Mouse (Mus musculus) hindbrain, embryonic 13.5 days (tissue): ENCODE results near the gene Kcnh8. TPM values are rescaled to one million over a fixed set of nuclear protein-coding genes. Genes with fewer than 3 reads are reported as not detected.

ENCODE experiments used
- ATAC-seq: fragments of 200-750 bp; cut with Nextera tagmentation; 2 replicates; pipeline ENCODE4 v1.8.0; 2017; ENCODE audit warnings: moderate TSS enrichment; ENCODE audit not compliant: low FRiP score
- H3K27ac ChIP-seq: fragments of 300-500 bp; sonication (generic); 2 replicates; pipeline ENCODE4 v1.5.1; 2015; ENCODE audit warnings: inconsistent platforms, mild to moderate bottlenecking, moderate library complexity
- H3K27me3 ChIP-seq: fragments of 300-500 bp; sonication (generic); 2 replicates; pipeline ENCODE4 v1.6.1; 2015; ENCODE audit warnings: mild to moderate bottlenecking, inconsistent platforms
- H3K36me3 ChIP-seq: fragments of 300-500 bp; sonication (generic); 2 replicates; pipeline ENCODE4 v1.6.1; 2015; ENCODE audit warnings: mild to moderate bottlenecking, inconsistent platforms
- H3K4me1 ChIP-seq: fragments of 300-500 bp; sonication (generic); replicated peaks from 2 replicates; pipeline ENCODE4 v1.6.1; 2015; ENCODE audit warnings: inconsistent platforms
- H3K4me2 ChIP-seq: fragments of 300-500 bp; sonication (generic); 2 replicates; pipeline ENCODE4 v1.6.1; 2015; ENCODE audit warnings: inconsistent platforms, mild to moderate bottlenecking, moderate library complexity
- H3K4me3 ChIP-seq: fragments of 300-500 bp; sonication (generic); 2 replicates; pipeline ENCODE4 v1.5.1; 2015; ENCODE audit warnings: mild to moderate bottlenecking, inconsistent platforms
- H3K9ac ChIP-seq: fragments of 300-500 bp; sonication (generic); 2 replicates; pipeline ENCODE4 v1.6.1; 2015; ENCODE audit warnings: mild to moderate bottlenecking, inconsistent platforms
- H3K9me3 ChIP-seq: fragments of 300-500 bp; sonication (generic); 2 replicates; pipeline ENCODE4 v1.6.1; 2016; ENCODE audit warnings: inconsistent platforms
- WGBS: fragments of 180-500 bp; shearing (Covaris S2); methylation state at CpG from one replicate; pipeline ENCODE4 v1.1.7; 2015; 5-methylcytosine and 5-hydroxymethylcytosine counted together
- polyA plus RNA-seq: library from polyadenylated mRNA; unstranded; fragments of >200 nt; fragmentation: Nextera tagmentation; extraction: Ambion mirVana; gene quantifications from 2 replicates; pipeline ENCODE4 v1.2.1, GENCODE M21; 2015

Kcnh8 gene
- polyA plus RNA-seq, 1 experiment from 2014 or later, result 5.3 TPM

- Histone ChIP-seq H3K4me1 (0 out of 2 replicates have a peak, but pooled peaks cover 4% of the 10 kb centered on the region), H3K27ac (no peak overlapping the region), H3K36me3 (no peaks in the 10 kb centered on the region), H3K4me2 (no peak overlapping the region), H3K4me3 (no peak overlapping the region), H3K9me3 (no peaks in the 10 kb centered on the region), H3K27me3 (no peaks in the 10 kb centered on the region), H3K9ac (no peak overlapping the region)
- no peak for ATAC-seq
These were observed 46.7 kb downstream of the Kcnh8 start for GRCm38 (mm10) chr17:52649186-52649585.

DNA sequence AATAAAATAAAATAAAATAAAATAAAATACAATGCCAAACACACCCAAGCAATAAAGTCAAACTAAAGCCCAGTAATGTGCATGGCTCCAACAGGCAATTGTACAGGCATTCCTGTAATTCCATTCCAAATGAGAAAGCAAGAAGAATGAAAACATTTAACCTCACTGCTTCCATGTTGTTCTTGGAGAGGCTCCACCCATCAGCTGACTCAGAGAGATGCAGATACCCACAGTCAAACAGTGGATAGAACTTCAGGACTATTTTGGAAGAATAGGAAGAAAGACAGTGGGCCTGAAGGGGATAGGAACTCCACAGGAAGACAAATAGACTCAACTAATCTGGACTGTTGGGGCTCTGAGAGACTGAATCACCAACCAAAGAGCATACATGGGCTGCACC lies 89.5 kb downstream of the Kcnh8 start:
- H3K9me3 ChIP-seq, result no peaks in the 10 kb centered on the region
- H3K36me3 ChIP-seq, result no peaks in the 10 kb centered on the region; the same call in 1 of the 2 replicates
- H3K4me1 ChIP-seq, result no peaks in the 10 kb centered on the region
- no peak overlapping the region for H3K27ac ChIP-seq
- no peak overlapping the region for H3K4me2 ChIP-seq
- ATAC-seq, result no peak
- H3K4me3 ChIP-seq, result no peak overlapping the region
- no peaks in the 10 kb centered on the region for H3K27me3 ChIP-seq
- H3K9ac ChIP-seq, result no peak overlapping the region

- H3K36me3 ChIP-seq, result no peaks in the 10 kb centered on the region
- no peak overlapping the region for H3K4me3 ChIP-seq
- H3K27me3 ChIP-seq, result no peaks in the 10 kb centered on the region
- no peak overlapping the region for H3K4me2 ChIP-seq
- 76% methylated on average over 3 of the region's 3 CpGs for WGBS
- H3K9me3 ChIP-seq, result no peaks in the 10 kb centered on the region
- no peak overlapping the region for H3K27ac ChIP-seq
- H3K4me1 ChIP-seq, result no peaks in the 10 kb centered on the region
- H3K9ac ChIP-seq, result no peak overlapping the region
- ATAC-seq, result no peak
These were observed 99.4 kb downstream of the Kcnh8 start for GRCm38 (mm10) chr17:52701944-52702343.

- peaks cover 4% of the 10 kb centered on the region; the same call in 1 of the 2 replicates for H3K4me1 ChIP-seq
- H3K4me2 ChIP-seq, result no peak overlapping the region
- no peak overlapping the region for H3K4me3 ChIP-seq
- H3K9me3 ChIP-seq, result no peaks in the 10 kb centered on the region
- no peak for ATAC-seq
- 4% methylated on average over 1 of the region's 1 CpGs for WGBS
- H3K9ac ChIP-seq, result no peak overlapping the region
- no peaks in the 10 kb centered on the region for H3K27me3 ChIP-seq
- H3K36me3 ChIP-seq, result no peaks in the 10 kb centered on the region
- H3K27ac ChIP-seq, result no peak overlapping the region
These were observed 109.8 kb downstream of the Kcnh8 start for GRCm38 (mm10) chr17:52712319-52712718.

DNA sequence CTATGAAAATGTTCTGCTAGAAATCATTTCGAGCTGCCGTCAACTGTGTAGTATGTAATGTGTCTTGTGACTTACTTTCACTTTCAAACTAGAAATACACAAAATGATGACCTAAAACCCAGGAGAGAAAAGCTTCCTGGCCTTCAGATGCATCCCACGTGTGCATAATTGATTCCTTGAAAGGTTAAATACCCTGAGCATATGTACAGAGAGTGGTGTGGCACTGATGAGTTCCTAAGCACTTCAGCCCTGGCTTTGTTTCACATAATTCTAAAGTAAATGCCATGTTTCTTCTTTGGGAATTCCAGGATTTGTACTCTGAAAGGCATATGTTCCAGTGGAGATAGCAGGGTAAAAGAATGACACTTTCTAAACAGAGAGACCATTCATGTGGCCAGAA lies 119.7 kb downstream of the Kcnh8 start:
- ATAC-seq, result no peak
- no peak overlapping the region for H3K9ac ChIP-seq
- H3K36me3 ChIP-seq, result no peaks in the 10 kb centered on the region
- no peak overlapping the region for H3K4me2 ChIP-seq
- H3K27me3 ChIP-seq, result no peaks in the 10 kb centered on the region
- H3K4me1 ChIP-seq, result no peaks in the 10 kb centered on the region
- H3K4me3 ChIP-seq, result no peak overlapping the region
- WGBS, result 74% methylated on average over 3 of the region's 3 CpGs
- no peaks in the 10 kb centered on the region for H3K9me3 ChIP-seq
- no peak overlapping the region for H3K27ac ChIP-seq

- no peaks in the 10 kb centered on the region for H3K27me3 ChIP-seq
- H3K9ac ChIP-seq, result no peak overlapping the region
- H3K36me3 ChIP-seq, result no peaks in the 10 kb centered on the region
- H3K27ac ChIP-seq, result no peak overlapping the region
- ATAC-seq, result no peak
- WGBS, result 73% methylated on average over 2 of the region's 2 CpGs
- H3K4me2 ChIP-seq, result no peak overlapping the region
- H3K9me3 ChIP-seq, result no peaks in the 10 kb centered on the region
- no peak overlapping the region for H3K4me3 ChIP-seq
- no peaks in the 10 kb centered on the region for H3K4me1 ChIP-seq
These were observed 126.3 kb downstream of the Kcnh8 start for GRCm38 (mm10) chr17:52728806-52729205.

- ATAC-seq, result no peak
- Histone ChIP-seq H3K4me2 (no peak overlapping the region), H3K27me3 (no peaks in the 10 kb centered on the region), H3K9me3 (0 out of 2 replicates have a peak, but pooled peaks cover 3% of the 10 kb centered on the region), H3K9ac (no peak overlapping the region), H3K4me3 (no peak overlapping the region), H3K4me1 (no peaks in the 10 kb centered on the region), H3K36me3 (no peaks in the 10 kb centered on the region), H3K27ac (no peak overlapping the region)
These were observed 135.9 kb downstream of the Kcnh8 start for GRCm38 (mm10) chr17:52738436-52738835.

DNA sequence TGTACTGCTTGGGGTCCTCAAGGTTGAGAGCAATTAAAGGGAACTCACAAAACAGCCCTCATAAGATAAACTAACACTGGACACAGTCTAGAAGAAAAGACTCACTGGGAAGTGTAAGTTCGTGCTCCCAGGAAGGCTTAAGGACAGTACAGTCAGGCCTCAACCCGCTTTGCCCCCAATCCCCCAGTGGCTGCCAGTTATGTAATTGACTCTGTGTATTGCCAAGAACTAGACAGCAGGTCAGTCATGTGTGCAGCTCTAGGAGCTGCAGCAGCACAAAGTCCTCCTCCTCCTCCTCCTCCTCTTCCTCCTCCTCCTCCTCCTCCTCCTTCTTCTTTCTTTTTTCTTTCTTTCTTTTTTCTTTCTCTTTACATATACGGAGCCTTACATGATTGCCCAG lies 185.6 kb downstream of the Kcnh8 start:
- Histone ChIP-seq H3K4me3 (no peak overlapping the region), H3K9ac (no peak overlapping the region), H3K36me3 (no peaks in the 10 kb centered on the region), H3K27me3 (no peaks in the 10 kb centered on the region), H3K9me3 (no peaks in the 10 kb centered on the region), H3K4me1 (no peaks in the 10 kb centered on the region), H3K4me2 (no peak overlapping the region), H3K27ac (no peak overlapping the region)
- ATAC-seq, result no peak
- WGBS, result 74% methylated on average over 3 of the region's 3 CpGs

DNA sequence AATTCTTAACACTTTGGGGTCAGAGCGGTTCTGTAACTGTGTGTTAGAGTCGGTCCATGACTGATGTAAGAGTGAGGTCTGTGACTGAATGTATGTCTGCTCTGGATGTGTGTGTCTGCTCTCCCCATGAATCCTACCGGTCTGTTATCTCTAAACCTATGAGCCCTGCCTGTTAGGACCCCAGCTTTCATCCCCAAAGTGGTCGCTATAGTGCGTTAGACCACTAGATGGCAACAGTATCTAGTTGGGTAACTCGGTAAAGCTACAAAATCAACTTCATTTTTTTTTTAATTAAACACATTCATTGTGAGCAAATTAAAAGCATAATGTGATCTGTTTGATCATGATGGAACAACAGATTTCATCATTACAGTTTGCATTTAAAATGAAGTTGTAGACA lies 202.0 kb downstream of the Kcnh8 start:
- no peak for ATAC-seq
- 58% methylated on average over 6 of the region's 6 CpGs for WGBS

GRCm38 (mm10) chr17:52810773-52811172 lies 208.3 kb downstream of the Kcnh8 start:
- no peaks in the 10 kb centered on the region for H3K9me3 ChIP-seq
- ATAC-seq, result no peak

More for the DNA sequence above, 202.0 kb downstream of the Kcnh8 start:
- Histone ChIP-seq H3K4me3 (no peak overlapping the region), H3K4me1 (no peaks in the 10 kb centered on the region), H3K9ac (no peak overlapping the region), H3K4me2 (no peak overlapping the region), H3K9me3 (no peaks in the 10 kb centered on the region), H3K27ac (no peak overlapping the region), H3K27me3 (no peaks in the 10 kb centered on the region), H3K36me3 (no peaks in the 10 kb centered on the region)

DNA sequence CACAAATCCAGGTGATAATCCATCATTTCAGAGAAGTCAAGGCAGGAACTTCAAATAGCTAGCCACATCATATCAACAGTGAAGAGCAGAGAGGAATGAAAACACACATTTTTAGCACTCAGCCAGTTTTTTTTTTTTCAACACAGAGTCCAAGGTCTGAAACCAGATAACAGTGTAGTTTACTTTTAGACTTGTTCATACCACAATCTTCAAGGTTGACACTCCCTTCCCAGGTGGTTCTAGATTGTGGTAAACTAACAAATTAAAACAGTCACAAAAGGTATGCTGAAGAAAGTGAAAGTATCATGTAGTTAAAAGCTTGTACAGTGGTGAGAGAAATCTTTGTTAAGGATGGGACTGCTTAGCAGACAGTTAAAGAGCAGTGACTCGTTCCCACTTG lies 216.5 kb downstream of the Kcnh8 start:
- ATAC-seq, result no peak
- Histone ChIP-seq H3K9ac (no peak overlapping the region), H3K4me3 (no peak overlapping the region), H3K27me3 (no peaks in the 10 kb centered on the region), H3K27ac (no peak overlapping the region), H3K36me3 (peaks cover 3% of the 10 kb centered on the region; the same call in 1 of the 2 replicates), H3K4me2 (no peak overlapping the region), H3K9me3 (no peaks in the 10 kb centered on the region), H3K4me1 (no peaks in the 10 kb centered on the region)
- 79% methylated on average over 1 of the region's 1 CpGs for WGBS

More at GRCm38 (mm10) chr17:52810773-52811172, 208.3 kb downstream of the Kcnh8 start:
- WGBS, result 46% methylated on average over 1 of the region's 1 CpGs
- H3K4me1 ChIP-seq, result no peaks in the 10 kb centered on the region
- no peak overlapping the region for H3K27ac ChIP-seq
- no peak overlapping the region for H3K4me2 ChIP-seq
- H3K4me3 ChIP-seq, result no peak overlapping the region
- H3K27me3 ChIP-seq, result no peaks in the 10 kb centered on the region
- H3K9ac ChIP-seq, result no peak overlapping the region
- H3K36me3 ChIP-seq, result peaks cover 3% of the 10 kb centered on the region; the same call in 1 of the 2 replicates

GRCm38 (mm10) chr17:52829678-52830077 lies 227.2 kb downstream of the Kcnh8 start:
- Histone ChIP-seq H3K9ac (no peak overlapping the region), H3K36me3 (no peaks in the 10 kb centered on the region), H3K4me1 (no peaks in the 10 kb centered on the region), H3K27me3 (no peaks in the 10 kb centered on the region), H3K9me3 (no peaks in the 10 kb centered on the region), H3K4me3 (no peak overlapping the region), H3K4me2 (no peak overlapping the region), H3K27ac (no peak overlapping the region)
- 94% methylated on average over 4 of the region's 4 CpGs for WGBS
- ATAC-seq, result no peak

GRCm38 (mm10) chr17:52873195-52873594 lies 270.7 kb downstream of the Kcnh8 start:
- ATAC-seq, result no peak
- WGBS, result 93% methylated on average over 3 of the region's 3 CpGs
- H3K4me1 ChIP-seq, result no peaks in the 10 kb centered on the region
- no peaks in the 10 kb centered on the region for H3K27me3 ChIP-seq
- H3K9me3 ChIP-seq, result no peaks in the 10 kb centered on the region
- H3K27ac ChIP-seq, result no peak overlapping the region
- no peak overlapping the region for H3K4me3 ChIP-seq
- no peaks in the 10 kb centered on the region for H3K36me3 ChIP-seq
- H3K9ac ChIP-seq, result no peak overlapping the region
- no peak overlapping the region for H3K4me2 ChIP-seq

- Histone ChIP-seq H3K27me3 (no peaks in the 10 kb centered on the region), H3K4me3 (no peak overlapping the region), H3K27ac (no peak overlapping the region), H3K4me2 (no peak overlapping the region), H3K4me1 (no peaks in the 10 kb centered on the region), H3K36me3 (no peaks in the 10 kb centered on the region), H3K9ac (no peak overlapping the region), H3K9me3 (no peaks in the 10 kb centered on the region)
- 45% methylated on average over 1 of the region's 1 CpGs for WGBS
- no peak for ATAC-seq
These were observed 276.5 kb downstream of the Kcnh8 start for GRCm38 (mm10) chr17:52878964-52879363.
